Mouse (Mus musculus) Muller cell, postnatal 12 days (primary cell): ENCODE data around the gene Zbtb34.

Experiments
- DNase-seq: peaks from one replicate; pipeline ENCODE4 v3.0.0-alpha.2; 2015; ENCODE audit errors: inconsistent ontology term

Gene Zbtb34

DNA sequence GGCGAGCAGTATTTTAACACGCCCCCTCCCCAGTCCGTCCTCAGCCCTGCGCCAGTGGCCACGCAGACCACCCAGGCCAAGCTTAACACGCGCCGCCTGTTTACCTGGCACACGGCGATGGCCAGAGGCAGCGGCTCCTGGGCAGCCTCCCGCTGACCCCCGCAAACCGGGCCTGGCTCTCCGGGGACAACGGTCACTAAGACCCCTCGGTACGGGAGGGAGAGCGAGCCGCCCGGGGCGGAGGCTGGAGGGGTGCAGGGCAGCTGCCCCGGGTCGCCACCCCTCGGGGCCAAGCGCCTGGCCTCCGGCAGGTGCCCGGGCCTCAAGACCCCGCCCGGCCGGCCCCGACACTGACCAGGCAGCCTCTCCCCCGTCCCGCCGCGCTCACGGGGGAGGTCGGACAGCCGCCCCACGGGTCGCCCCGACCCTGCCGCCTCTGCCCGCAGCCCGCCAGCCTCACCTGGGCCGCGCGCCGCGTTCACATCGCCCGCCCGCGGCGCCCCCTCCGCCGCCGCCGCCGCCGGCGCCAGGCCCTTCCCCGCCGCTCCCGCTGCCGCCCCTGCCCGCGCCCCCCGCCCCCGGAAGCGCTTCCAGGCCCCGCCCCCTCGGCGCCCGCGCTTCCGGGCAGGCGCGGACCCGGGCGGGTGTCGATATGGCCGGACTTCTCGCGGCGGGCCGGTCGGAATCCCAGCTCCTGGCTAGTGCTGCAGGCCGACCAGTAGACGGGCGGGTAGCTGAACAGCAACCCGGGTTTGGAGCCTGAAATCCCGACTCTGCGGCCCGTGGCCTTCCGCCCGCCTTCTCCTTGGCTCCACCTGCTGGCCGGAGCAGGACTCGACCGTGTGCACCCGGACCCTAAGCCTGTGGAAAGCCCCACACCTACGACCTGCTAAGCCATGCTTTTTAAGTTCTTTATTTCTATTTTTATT is at the start of gene Zbtb34:
TSS of gene Zbtb34 (minus strand) at position 554 of the 929 bp plus-strand sequence.
- peak; percentile 83 for DNase-seq

DNA sequence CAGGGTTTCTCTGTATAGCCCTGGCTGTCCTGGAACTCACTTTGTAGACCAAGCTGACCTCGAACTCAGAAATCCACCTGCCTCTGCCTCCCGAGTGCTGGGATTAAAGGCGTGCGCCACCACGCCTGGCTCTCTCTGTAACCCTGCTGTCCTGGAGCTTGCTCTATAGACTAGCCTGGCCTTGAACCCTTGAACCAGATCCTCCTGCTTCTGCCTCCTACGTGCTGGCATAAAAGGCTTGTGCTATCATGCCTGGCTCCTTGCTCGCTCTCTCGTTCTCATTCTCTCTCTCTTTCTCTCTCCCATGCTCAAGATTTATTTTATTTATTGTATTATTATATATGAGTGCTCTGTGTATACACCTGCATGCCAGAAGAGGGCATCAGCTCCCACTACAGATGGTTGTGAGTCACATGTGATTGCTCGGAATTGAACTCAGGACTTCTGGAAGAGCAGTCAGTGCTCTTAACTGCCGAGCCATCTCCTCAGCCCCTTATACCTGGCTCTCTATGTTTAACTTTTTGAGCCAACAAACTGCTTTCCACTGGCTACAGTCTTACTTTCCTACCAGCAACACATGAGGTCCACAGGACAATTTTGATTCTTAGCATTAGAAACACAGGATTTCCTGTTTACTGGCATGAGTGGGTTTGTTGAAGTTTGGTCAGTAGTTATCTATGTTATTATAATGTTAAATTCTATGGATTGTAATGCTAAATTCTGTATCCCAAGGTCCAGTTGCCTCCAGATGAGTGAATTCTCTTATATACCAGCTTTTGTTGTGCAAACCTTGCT is 47.0 kb upstream of the Zbtb34 start:
- DNase-seq: no peak

GRCm38 (mm10) chr2:33475961-33476360 is 44.8 kb upstream of the Zbtb34 start:
- no peak for DNase-seq

- DNase-seq: peak; percentile 93
These were observed 37.5 kb upstream of the Zbtb34 start, which contains the start of gene Zbtb43 for GRCm38 (mm10) chr2:33468466-33469097. Gene Zbtb43, minus strand, starts transcription at chr2:33468559.

DNA sequence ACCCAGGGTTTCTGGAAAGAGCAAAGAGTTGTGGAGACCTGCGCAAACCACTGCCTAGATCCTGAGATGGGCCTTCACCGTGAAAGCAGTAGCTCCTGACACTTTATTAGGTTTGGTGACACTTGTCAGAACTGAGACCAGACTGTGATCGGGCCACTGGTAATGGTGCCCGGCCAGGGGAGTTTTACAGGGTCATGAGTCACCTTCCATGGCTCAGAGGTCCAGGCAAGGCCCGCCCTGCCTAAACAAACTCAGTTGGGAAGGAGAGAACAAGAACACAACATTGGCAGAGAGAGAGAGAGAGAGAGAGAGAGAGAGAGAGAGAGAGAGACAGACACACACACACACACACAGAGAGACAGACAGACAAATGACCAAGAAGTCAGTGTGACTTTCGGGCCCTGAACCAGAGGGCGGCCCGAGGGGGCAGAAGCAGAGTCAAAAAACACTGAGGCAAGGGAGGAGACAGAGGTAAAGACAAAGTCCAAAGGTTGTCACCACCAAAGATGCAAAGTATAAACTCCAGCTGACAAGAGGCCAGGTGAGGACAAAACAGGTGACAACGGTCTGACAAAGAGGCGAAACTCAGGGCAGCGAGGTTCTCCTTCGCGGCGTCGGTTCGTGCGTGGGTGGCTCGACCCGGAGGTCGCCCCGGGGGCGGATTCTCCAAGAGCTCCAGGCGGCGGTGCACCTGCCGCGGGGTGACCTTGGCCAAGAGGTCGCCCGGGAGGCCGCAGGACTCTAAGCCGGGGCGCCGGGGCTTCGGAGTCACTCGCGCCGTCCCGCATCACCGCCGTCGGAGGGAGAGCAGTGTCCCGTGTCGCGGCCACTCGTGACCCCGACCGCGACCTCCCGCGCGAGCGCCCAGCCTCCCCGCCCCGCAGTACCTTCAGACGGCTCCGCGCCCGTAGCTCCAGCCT is 36.7 kb upstream of the Zbtb34 start:
- peak; percentile 53 for DNase-seq

DNA sequence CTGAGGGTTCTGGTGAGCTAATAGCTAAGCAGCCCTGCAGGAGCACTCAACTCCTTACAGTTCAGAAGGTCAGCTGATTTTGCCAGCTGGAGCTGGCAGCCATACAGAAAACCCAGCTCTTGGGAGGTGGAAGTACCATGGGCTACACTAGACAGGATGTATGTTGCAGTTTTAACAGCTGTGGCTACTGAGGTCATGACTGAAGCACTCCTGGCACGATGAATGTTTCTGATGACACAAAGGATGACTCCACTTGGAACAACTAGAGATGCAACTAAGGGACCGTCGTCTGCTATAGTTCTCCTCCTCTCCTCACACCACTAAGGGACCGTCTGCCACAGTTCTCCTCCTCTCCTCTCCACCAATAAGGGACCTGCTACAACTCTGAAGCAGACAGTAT is 34.8 kb upstream of the Zbtb34 start:
- DNase-seq: peak; percentile 59

GRCm38 (mm10) chr2:33465215-33465614 is 34.1 kb upstream of the Zbtb34 start:
- DNase-seq: peak; percentile 20

- DNase-seq: no peak
These were observed 30.9 kb upstream of the Zbtb34 start for GRCm38 (mm10) chr2:33462066-33462465.

DNA sequence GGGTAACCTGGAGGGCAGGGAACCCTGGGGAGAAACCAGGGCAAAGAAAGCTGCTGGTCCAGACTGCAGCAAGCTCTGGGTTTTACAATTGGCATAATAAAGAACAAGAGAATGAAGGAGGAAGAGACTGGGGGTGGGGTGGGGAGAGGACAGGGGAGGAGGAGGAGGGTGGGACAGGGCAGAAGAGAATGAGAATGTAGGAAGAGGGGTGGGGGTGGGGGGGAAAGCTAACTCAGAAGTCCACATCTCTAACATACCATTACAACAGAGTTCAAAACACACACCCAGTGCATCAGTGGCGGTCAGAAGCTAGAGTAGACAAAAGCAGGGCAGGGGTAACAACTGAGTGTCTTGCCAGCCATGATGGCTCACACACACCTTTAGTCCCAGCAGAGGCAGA is 29.9 kb upstream of the Zbtb34 start:
- DNase-seq: no peak

DNA sequence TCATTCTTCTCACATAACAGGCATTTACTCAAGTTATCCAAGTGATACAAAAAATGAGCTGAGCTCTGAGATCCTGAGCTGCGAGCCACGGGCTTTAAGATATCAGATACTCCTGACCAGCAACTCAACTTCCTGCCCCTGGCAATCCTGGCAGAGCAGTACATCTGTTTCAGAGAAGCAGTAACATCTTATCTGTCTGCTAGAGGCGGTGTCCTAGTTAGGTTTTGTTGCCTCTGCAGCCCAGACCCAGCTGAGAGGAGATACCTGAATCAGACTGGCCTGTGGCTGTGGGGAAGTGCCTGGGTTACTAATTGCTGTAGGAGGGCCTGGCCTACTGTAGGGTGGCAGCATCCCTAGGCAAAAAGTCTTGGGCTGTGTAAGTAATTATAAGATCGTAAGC is 28.5 kb upstream of the Zbtb34 start:
- DNase-seq: no peak

- no peak for DNase-seq
These were observed 25.6 kb upstream of the Zbtb34 start for GRCm38 (mm10) chr2:33456696-33457095.

DNA sequence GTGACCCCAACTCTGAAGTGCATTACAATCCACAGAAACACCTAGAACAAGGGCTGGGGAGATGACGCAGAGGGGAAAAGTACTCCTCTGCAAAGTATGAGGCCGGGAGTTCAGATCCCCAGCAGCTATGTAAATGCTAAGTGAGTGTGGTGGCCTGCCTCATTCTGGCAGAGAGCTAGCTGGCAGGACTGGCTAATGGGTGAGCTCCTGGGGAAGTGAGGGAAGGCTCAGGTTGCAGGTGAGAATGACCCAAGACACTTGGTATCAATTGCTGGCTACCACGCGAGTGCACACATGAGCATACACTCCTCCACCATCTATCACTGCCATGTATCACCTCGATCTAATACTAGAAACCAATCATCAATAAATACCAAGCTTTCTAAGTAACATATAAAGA is 25.1 kb upstream of the Zbtb34 start:
- no peak for DNase-seq

DNA sequence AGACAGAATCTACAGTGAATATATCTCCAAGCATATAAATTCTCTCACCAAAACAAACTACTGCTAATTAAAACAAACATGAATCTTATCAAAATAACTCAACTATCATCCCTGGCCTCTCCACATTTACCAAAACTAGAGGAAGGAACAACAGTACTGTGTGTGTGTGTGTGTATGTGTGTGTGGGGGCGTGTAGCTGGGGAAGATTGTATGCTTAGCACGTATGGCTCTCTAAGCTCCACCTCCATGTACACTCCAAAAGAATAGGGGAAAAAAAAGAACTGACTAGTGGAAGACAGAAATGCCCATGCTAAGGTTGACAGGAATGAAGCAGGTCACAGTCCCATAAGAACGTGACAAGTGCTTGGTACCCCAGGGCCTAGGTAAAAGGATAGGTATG is 24.2 kb upstream of the Zbtb34 start:
- no peak for DNase-seq

- DNase-seq: no peak
These were observed 23.7 kb upstream of the Zbtb34 start for GRCm38 (mm10) chr2:33454816-33455215.

DNA sequence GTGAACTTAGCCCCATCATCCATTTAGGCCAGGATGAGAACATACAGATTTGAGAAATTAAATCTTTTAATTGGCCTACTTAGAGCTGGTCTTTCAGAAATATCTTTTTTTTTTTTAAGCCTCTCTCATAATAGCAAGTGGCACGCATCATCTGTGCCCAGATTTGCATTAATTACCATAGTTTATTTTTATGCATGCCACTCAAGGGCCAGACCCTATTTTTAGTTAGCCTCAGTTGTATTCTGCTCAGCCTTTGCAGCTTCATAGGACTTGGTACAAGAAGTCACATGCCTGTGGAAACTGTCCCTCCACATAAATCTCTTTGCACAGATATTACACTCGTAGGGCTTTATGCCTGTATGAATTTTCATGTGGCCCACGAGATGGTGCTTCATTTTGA is 22.4 kb upstream of the Zbtb34 start:
- DNase-seq: no peak

DNA sequence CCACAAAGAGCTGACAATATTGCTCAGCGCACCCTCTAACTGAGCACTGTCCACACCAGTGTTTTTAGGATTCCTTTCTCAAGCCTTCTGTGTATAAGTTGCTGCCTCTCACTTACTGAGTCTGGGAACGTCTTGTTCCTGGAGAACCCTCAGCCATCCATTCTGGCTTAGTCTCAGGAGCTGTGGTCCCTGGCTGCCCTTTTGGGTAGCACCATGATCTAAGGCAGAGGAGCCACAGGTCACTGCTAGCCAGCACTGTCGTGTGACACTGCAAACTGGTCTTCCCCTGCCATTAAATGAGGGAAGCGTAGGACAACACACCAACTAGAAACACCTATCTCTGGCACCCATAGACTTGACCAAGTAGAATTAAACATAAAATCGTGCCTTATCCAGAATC is 21.6 kb upstream of the Zbtb34 start:
- no peak for DNase-seq

DNA sequence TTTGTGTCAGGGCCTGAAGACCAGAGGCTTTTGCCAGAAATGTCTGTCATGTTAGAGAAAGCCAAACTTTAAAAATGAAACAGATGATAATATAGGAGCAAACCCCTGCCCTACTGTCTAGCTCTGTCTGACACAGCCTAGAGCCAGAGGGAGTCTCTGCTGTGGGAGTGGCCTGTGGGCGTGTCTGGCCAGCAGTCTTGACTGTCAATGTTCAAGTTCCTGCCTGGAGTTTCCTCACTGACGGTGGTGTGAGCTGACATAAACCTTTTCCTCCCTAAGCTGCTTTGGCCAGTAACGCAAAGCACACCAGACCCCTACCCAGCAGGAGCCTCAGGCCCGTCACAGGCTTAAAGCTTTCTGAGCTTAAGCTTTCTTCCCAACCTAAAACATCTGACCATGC is 21.0 kb upstream of the Zbtb34 start:
- DNase-seq: no peak

- DNase-seq: no peak
These were observed 20.2 kb upstream of the Zbtb34 start for GRCm38 (mm10) chr2:33451038-33451978.

DNA sequence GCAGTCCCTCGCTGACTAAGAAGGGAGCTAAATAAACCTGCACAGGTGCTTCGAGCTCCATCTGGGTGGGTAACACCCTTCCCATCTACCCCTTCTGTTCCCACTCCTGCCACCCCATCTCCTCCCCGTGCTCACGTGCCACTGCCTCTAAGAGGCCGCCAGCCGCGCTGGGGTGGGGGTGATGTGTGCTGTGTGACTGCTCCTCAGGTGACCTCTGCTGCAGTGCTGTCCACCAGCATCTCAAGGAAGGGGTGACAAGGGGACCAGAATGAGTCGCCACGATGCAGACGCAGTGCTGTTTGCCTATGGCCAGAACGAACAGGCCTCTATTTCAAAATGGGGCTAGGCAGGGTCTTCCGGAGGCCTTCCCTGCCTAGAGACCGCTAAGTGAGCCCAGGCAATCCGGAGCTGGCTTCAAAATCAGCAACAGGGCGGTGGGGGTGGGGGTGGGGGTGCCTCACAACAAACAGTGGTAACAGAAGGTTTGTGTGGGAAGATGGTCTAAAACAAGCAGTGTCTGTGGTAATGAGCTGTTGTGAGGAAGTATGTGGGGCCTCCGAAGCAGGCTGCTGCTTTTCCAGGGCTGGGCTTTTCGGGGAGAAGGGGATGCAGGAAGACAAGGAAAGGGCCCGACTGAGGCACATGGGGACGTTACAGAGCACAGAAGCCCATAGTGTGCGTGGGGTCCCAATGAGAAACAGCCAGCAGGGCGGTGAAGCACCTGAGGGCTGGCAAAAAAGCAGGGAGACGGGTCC is 18.2 kb upstream of the Zbtb34 start:
- DNase-seq: no peak
